Mouse (Mus musculus): ENCODE measurements around the gene Hnrnpc. TPM values are rescaled to one million over a fixed set of nuclear protein-coding genes. Genes with fewer than 3 reads are reported as not detected.

Hnrnpc gene
- polyA plus RNA-seq, 2 experiments from 2014 or later = 414 to 423 TPM

Other genes starting within 250 kb of the Hnrnpc start
- gene Mettl17, start 219.2 kb downstream of the Hnrnpc start, polyA plus RNA-seq (2017; shearing (Covaris generic)) = 10 to 100 TPM; 35.7 to 44.6 TPM
- gene Slc39a2, start 211.1 kb downstream of the Hnrnpc start, polyA plus RNA-seq (2017; shearing (Covaris generic)) = under 1 TPM in 1 of 2 experiments, not detected in 1; 0.70 TPM
- 10 to 100 TPM; 16.2 to 18.5 TPM for gene Ndrg2, start 189.9 kb downstream of the Hnrnpc start, polyA plus RNA-seq (2017; shearing (Covaris generic))
- not detected for gene Tppp2, start 185.6 kb downstream of the Hnrnpc start, polyA plus RNA-seq (2017; shearing (Covaris generic))
- gene Rnase13, start 181.3 kb downstream of the Hnrnpc start, polyA plus RNA-seq (2017; shearing (Covaris generic)) = not detected
- gene Arhgef40, start 119.3 kb downstream of the Hnrnpc start, polyA plus RNA-seq (2017; shearing (Covaris generic)) = not detected
- under 1 TPM in 1 of 2 experiments, not detected in 1; 0.98 TPM for gene Tmem253, start 88.4 kb downstream of the Hnrnpc start, polyA plus RNA-seq (2017; shearing (Covaris generic))
- 1 to 10 TPM; 1.9 to 2.2 TPM for gene Zfp219, start 83.3 kb downstream of the Hnrnpc start, polyA plus RNA-seq (2017; shearing (Covaris generic))
- not detected for gene Olfr221, start 61.6 kb downstream of the Hnrnpc start, polyA plus RNA-seq (2017; shearing (Covaris generic))
- 10 to 100 TPM; 71.4 to 94.9 TPM for gene Rpgrip1, start 6.7 kb upstream of the Hnrnpc start, polyA plus RNA-seq (2017; shearing (Covaris generic))
- gene Supt16, start 93.4 kb upstream of the Hnrnpc start, polyA plus RNA-seq (2017; shearing (Covaris generic)) = 10 to 100 TPM; 46.7 to 52.4 TPM
- gene Chd8, start 153.8 kb upstream of the Hnrnpc start, polyA plus RNA-seq (2017; shearing (Covaris generic)) = 10 to 100 TPM; 58.3 to 58.5 TPM
- gene Tox4, start 175.1 kb upstream of the Hnrnpc start, polyA plus RNA-seq (2017; shearing (Covaris generic)) = 10 to 100 TPM; 66.0 to 76.9 TPM
- gene Rab2b, start 175.5 kb upstream of the Hnrnpc start, polyA plus RNA-seq (2017; shearing (Covaris generic)) = 10 to 100 TPM; 14.5 to 17.3 TPM
- 10 to 100 TPM; 32.3 to 33.8 TPM for gene Mettl3, start 201.1 kb upstream of the Hnrnpc start, polyA plus RNA-seq (2017; shearing (Covaris generic))
- 1 to 10 TPM; 2.9 to 4.1 TPM for gene Sall2, start 224.7 kb upstream of the Hnrnpc start, polyA plus RNA-seq (2017; shearing (Covaris generic))

Data from activated CD4-positive, CD25-positive, alpha-beta regulatory T cell, adult 4 months (primary cell).